Mouse (Mus musculus) cerebellum, postnatal 4 days (tissue): ENCODE results near the gene Pkm.

Source experiments
- DNase-seq, 2 experiments: peaks; one replicate each; pipeline ENCODE4 v3.0.0; 2022; ENCODE audit warnings: low spot score in 2 of 2, mixed read lengths in 1 of 2

The Pkm gene

GRCm38 (mm10) chr9:59706850-59707825 is 51.0 kb downstream of the Pkm start:
- no peak for DNase-seq

GRCm38 (mm10) chr9:59709225-59709624 is 53.1 kb downstream of the Pkm start:
- no peak for DNase-seq

- no peak for DNase-seq
Observed at GRCm38 (mm10) chr9:59716275-59716898, 60.2 kb downstream of the Pkm start.

GRCm38 (mm10) chr9:59718237-59718636 is 62.1 kb downstream of the Pkm start:
- DNase-seq, result no peak

GRCm38 (mm10) chr9:59721144-59721543 is 65.0 kb downstream of the Pkm start:
- DNase-seq, result no peak

GRCm38 (mm10) chr9:59723096-59723657 is 67.0 kb downstream of the Pkm start:
- peak; percentile 38 to 71 for DNase-seq

GRCm38 (mm10) chr9:59723791-59724442 is 67.7 kb downstream of the Pkm start:
- DNase-seq, result peak in 1 of 2 experiments; percentile 37

GRCm38 (mm10) chr9:59725515-59725914 is 69.3 kb downstream of the Pkm start:
- no peak for DNase-seq

GRCm38 (mm10) chr9:59727569-59728286 is 71.6 kb downstream of the Pkm start:
- no peak for DNase-seq
